8 mouse cellular contexts compared by ENCODE assay signal in the genomic region with DNA sequence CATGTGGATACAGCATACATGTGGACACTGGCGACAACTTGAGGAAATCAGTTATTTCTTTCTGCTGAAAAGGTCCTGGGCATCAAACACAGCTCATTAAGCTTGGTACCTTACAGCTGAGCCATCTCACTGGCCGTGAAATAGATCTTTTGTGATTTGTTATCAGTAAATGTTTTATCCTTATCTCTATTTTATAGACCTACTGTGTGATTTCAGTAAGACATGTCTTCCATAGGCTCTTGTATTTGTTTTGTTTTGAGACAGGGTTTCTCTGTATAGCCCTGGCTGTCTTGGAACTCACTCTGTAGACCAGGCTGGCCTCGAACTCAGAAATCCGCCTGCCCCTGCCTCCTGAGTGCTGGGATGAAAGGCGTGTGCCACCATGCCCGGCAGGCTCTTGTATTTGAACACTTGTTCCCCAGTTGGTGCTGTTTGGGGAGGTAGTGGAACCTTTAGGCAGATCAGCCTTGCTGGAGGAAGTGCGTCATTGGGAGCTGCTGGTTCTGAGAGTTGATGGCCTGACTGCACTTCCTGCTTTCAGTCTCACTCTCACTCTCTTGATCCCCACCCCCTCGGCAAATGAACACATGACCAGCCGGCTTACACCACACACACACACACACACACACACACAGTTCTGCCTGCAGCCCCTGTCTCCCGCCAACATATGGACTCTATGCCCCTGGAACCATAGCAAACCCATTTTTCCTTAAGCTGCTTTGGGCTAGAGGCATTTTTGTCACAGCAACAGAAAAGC. TPM values are rescaled to one million over a fixed set of nuclear protein-coding genes. Genes with fewer than 3 reads are reported as not detected.
A peak's percentile ranks its signal among the peaks of the same experiment; 100 is the strongest.
DNase-seq lines count a peak whose midpoint lies in the region; ATAC-seq and TF ChIP-seq lines count a peak whose summit lies in the region.

No protein-coding gene starts in this region.

- peak overlapping the region; percentile 53 for H3K4me2 ChIP-seq in forebrain, embryonic 14.5 days (ENCODE audit: low read length)
- peak overlapping the region; percentile 64 for H3K4me2 ChIP-seq in hindbrain, postnatal 0 days (ENCODE audit: low read depth, low read length)
- H3K4me2 ChIP-seq in liver, embryonic 15.5 days, result peak overlapping the region; percentile 72
- peak overlapping the region; percentile 60 for H3K4me2 ChIP-seq in neural tube, embryonic 12.5 days (replicated peaks)

- no peak for TF ChIP-seq RAD21 in MEL (IDR thresholded peaks at IDR 0.05; ENCODE audit: low read depth, low read length)

- no peak for TF ChIP-seq CTCF in MEL (IDR thresholded peaks at IDR 0.05 in 2 of 3, conservative IDR thresholded peaks at IDR 0.05 in 1 of 3; ENCODE audit: control insufficient read depth in 1 of 3, insufficient read depth in 1 of 3, low read depth in 2 of 3, low read length in 3 of 3, poor library complexity in 1 of 3, severe bottlenecking in 1 of 3)
- TF ChIP-seq CTCF in hindbrain, postnatal 0 days (IDR thresholded peaks at IDR 0.05; ENCODE audit: low read depth), result no peak

- H3K4me1 ChIP-seq in MEL (ENCODE audit: control insufficient read depth in 1 of 2, insufficient read depth in 2 of 2, low read length in 2 of 2), result peaks cover 9 to 21% of the 10 kb centered on the region in 2 experiments
- peaks cover 3% of the 10 kb centered on the region; the same call in 1 of the 2 replicates for H3K4me1 ChIP-seq in forebrain, embryonic 14.5 days (ENCODE audit: control insufficient read depth, insufficient read depth, low read length)
- no peaks in the 10 kb centered on the region for H3K4me1 ChIP-seq in hindbrain, postnatal 0 days (ENCODE audit: insufficient read depth, low read length)
- H3K4me1 ChIP-seq in liver, embryonic 15.5 days (replicated peaks), result peaks cover 32% of the 10 kb centered on the region
- no peaks in the 10 kb centered on the region for H3K4me1 ChIP-seq in neural tube, embryonic 12.5 days

- peaks cover 0 to 12% of the 10 kb centered on the region in 2 experiments; a peak in 2 of 4 replicates for H3K36me3 ChIP-seq in MEL (ENCODE audit: control insufficient read depth in 1 of 2, insufficient read depth in 2 of 2, low read length in 2 of 2)
- no peaks in the 10 kb centered on the region for H3K36me3 ChIP-seq in forebrain, embryonic 14.5 days (ENCODE audit: control insufficient read depth, insufficient read depth, low read length)
- H3K36me3 ChIP-seq in hindbrain, postnatal 0 days (ENCODE audit: insufficient read depth, low read length), result no peaks in the 10 kb centered on the region
- H3K36me3 ChIP-seq in liver, embryonic 15.5 days (replicated peaks), result no peaks in the 10 kb centered on the region
- no peaks in the 10 kb centered on the region for H3K36me3 ChIP-seq in neural tube, embryonic 12.5 days

- no peak; a peak in 1 of 4 replicates for TF ChIP-seq EP300 in MEL (IDR thresholded peaks at IDR 0.05; ENCODE audit: low read depth in 1 of 2, low read length in 2 of 2)

- peak overlapping the region; percentile 86 for H3K27ac ChIP-seq in MEL (ENCODE audit: control insufficient read depth, low read depth, low read length)
- no peak overlapping the region for H3K27ac ChIP-seq in forebrain, embryonic 14.5 days (ENCODE audit: low read depth, low read length)
- peak overlapping the region; percentile 56; the same call in 1 of the 2 replicates for H3K27ac ChIP-seq in hindbrain, postnatal 0 days
- peak overlapping the region; percentile 58 for H3K27ac ChIP-seq in liver, embryonic 15.5 days (replicated peaks)
- H3K27ac ChIP-seq in neural tube, embryonic 12.5 days, result no peak overlapping the region

- no peaks in the 10 kb centered on the region for H3K9me3 ChIP-seq in MEL (replicated peaks; ENCODE audit: insufficient read depth, low read length)
- no peaks in the 10 kb centered on the region for H3K9me3 ChIP-seq in forebrain, embryonic 14.5 days (replicated peaks; ENCODE audit: control insufficient read depth, low read length)
- H3K9me3 ChIP-seq in hindbrain, postnatal 0 days (ENCODE audit: low read length), result no peaks in the 10 kb centered on the region
- no peaks in the 10 kb centered on the region for H3K9me3 ChIP-seq in liver, embryonic 15.5 days (replicated peaks)
- H3K9me3 ChIP-seq in neural tube, embryonic 12.5 days, result no peaks in the 10 kb centered on the region

- peak overlapping the region; percentile 74 for H3K9ac ChIP-seq in MEL (ENCODE audit: control insufficient read depth, low read depth, low read length, poor library complexity, severe bottlenecking)
- peak overlapping the region; percentile 58 for H3K9ac ChIP-seq in forebrain, embryonic 14.5 days (ENCODE audit: low read length)
- H3K9ac ChIP-seq in hindbrain, postnatal 0 days (replicated peaks; ENCODE audit: low read length), result peak overlapping the region; percentile 45; the same call in 1 of the 2 replicates
- H3K9ac ChIP-seq in liver, embryonic 15.5 days, result no peak overlapping the region
- H3K9ac ChIP-seq in neural tube, embryonic 12.5 days, result no peak overlapping the region

- WGBS in forebrain, embryonic 14.5 days, result 50% methylated on average over 10 of the region's 10 CpGs
- WGBS in hindbrain, postnatal 0 days, result 47% methylated on average over 10 of the region's 10 CpGs
- WGBS in liver, embryonic 15.5 days (ENCODE audit: insufficient replicate concordance), result 31% methylated on average over 10 of the region's 10 CpGs
- 54% methylated on average over 10 of the region's 10 CpGs for WGBS in neural tube, embryonic 12.5 days

- H3K4me3 ChIP-seq in MEL (ENCODE audit: control insufficient read depth in 1 of 2, insufficient read depth in 1 of 2, low read depth in 2 of 2, low read length in 2 of 2), result peak overlapping the region; percentile 64 to 65
- H3K4me3 ChIP-seq in forebrain, embryonic 14.5 days (ENCODE audit: low read depth, low read length), result peak overlapping the region; percentile 37
- H3K4me3 ChIP-seq in hindbrain, postnatal 0 days (ENCODE audit: low read length), result peak overlapping the region; percentile 37
- H3K4me3 ChIP-seq in liver, embryonic 15.5 days (replicated peaks), result peak overlapping the region; percentile 48
- no peak overlapping the region for H3K4me3 ChIP-seq in neural tube, embryonic 12.5 days

- TF ChIP-seq POLR2A in MEL (IDR thresholded peaks at IDR 0.05; ENCODE audit: control insufficient read depth in 1 of 2, insufficient read depth in 1 of 2, low read depth in 1 of 2, low read length in 2 of 2, poor library complexity in 1 of 2), result peak in 1 of 2 experiments; percentile 70; a peak in 2 of 4 replicates

- peak; percentile 95 for DNase-seq in CD4-positive, CD25-positive, alpha-beta regulatory T cell, adult 2 months (ENCODE audit: low read depth, low spot score)
- DNase-seq in MEL (ENCODE audit: low read depth, low spot score), result peak; percentile 97
- peak; percentile 56 for DNase-seq in forebrain, embryonic 14.5 days (ENCODE audit: low spot score)
- peak; percentile 71 for DNase-seq in hindbrain, postnatal 0 days (ENCODE audit: low spot score)
- DNase-seq in urinary bladder, postnatal 14 days (ENCODE audit: low spot score), result no peak
- DNase-seq in frontal cortex, postnatal 25 days (ENCODE audit: low spot score in 2 of 2), result no peak

- H3K79me2 ChIP-seq in MEL (ENCODE audit: control insufficient read depth, insufficient read depth, low read length, poor library complexity), result no peaks in the 10 kb centered on the region

- ATAC-seq in forebrain, embryonic 14.5 days, result peak; percentile 63
- ATAC-seq in hindbrain, postnatal 0 days, result peak; percentile 76
- peak; percentile 58 for ATAC-seq in liver, embryonic 15.5 days (ENCODE audit: insufficient read depth)
- peak; percentile 63 for ATAC-seq in neural tube, embryonic 12.5 days (ENCODE audit: low FRiP score, low read depth)

- no peaks in the 10 kb centered on the region for H3K27me3 ChIP-seq in MEL (ENCODE audit: control insufficient read depth in 1 of 2, insufficient read depth in 2 of 2, low read length in 2 of 2)
- no peaks in the 10 kb centered on the region for H3K27me3 ChIP-seq in forebrain, embryonic 14.5 days (replicated peaks; ENCODE audit: control insufficient read depth, insufficient read depth, low read length)
- H3K27me3 ChIP-seq in hindbrain, postnatal 0 days (ENCODE audit: insufficient read depth, low read length), result no peaks in the 10 kb centered on the region
- no peaks in the 10 kb centered on the region for H3K27me3 ChIP-seq in liver, embryonic 15.5 days
- no peaks in the 10 kb centered on the region for H3K27me3 ChIP-seq in neural tube, embryonic 12.5 days (replicated peaks)

RNA-seq across cellular contexts. Expression of gene Rack1, which starts 12.5 kb away (rescaled TPM):
- total RNA-seq in MEL (2012; rRNA removed), result 5,378 and 5,815 TPM in 2 replicates
- polyA plus RNA-seq in MEL (2012; ENCODE audit: insufficient read depth in 1 of 2, insufficient read length in 2 of 2, low read depth in 1 of 2, low replicate concordance in 2 of 2, missing spikeins in 1 of 2), result 1,000 to 10,000 TPM in 1 of 2 experiments, 100 to 1,000 TPM in 1; 376 to 4,421 TPM
- 553 and 718 TPM in 2 replicates for polyA plus RNA-seq in forebrain, embryonic 14.5 days (2014; fragmentation: Nextera tagmentation; extraction: Ambion mirVana)
- 897 and 958 TPM in 2 replicates for total RNA-seq in hindbrain, postnatal 0 days (2014; rRNA removed)
- polyA plus RNA-seq in hindbrain, postnatal 0 days (2015; fragmentation: Nextera tagmentation; extraction: Ambion mirVana), result 324 and 342 TPM in 2 replicates
- 438 and 439 TPM in 2 replicates for polyA plus RNA-seq in liver, embryonic 15.5 days (2015; fragmentation: Nextera tagmentation; extraction: Ambion mirVana)
- polyA plus RNA-seq in neural tube, embryonic 12.5 days (2016; fragmentation: Nextera tagmentation; extraction: Ambion mirVana), result 432 and 466 TPM in 2 replicates

RNA-seq across cellular contexts. Expression of gene Trim41, which starts 29.5 kb away (rescaled TPM):
- 31.6 and 37.0 TPM in 2 replicates for total RNA-seq in MEL (2012; rRNA removed)
- 10 to 100 TPM; 56.4 to 76.3 TPM for polyA plus RNA-seq in MEL (2012; ENCODE audit: insufficient read depth in 1 of 2, insufficient read length in 2 of 2, low read depth in 1 of 2, low replicate concordance in 2 of 2, missing spikeins in 1 of 2)
- 3.2 and 4.0 TPM in 2 replicates for polyA plus RNA-seq in forebrain, embryonic 14.5 days (2014; fragmentation: Nextera tagmentation; extraction: Ambion mirVana)
- 42.1 and 43.3 TPM in 2 replicates for total RNA-seq in hindbrain, postnatal 0 days (2014; rRNA removed)
- 5.5 and 7.1 TPM in 2 replicates for polyA plus RNA-seq in hindbrain, postnatal 0 days (2015; fragmentation: Nextera tagmentation; extraction: Ambion mirVana)
- 2.0 and 2.3 TPM in 2 replicates for polyA plus RNA-seq in liver, embryonic 15.5 days (2015; fragmentation: Nextera tagmentation; extraction: Ambion mirVana)
- 6.4 and 7.6 TPM in 2 replicates for polyA plus RNA-seq in neural tube, embryonic 12.5 days (2016; fragmentation: Nextera tagmentation; extraction: Ambion mirVana)

RNA-seq across cellular contexts. Expression of gene Trim7, which starts 38.3 kb away (rescaled TPM):
- total RNA-seq in MEL (2012; rRNA removed), result 0.72 and 0.81 TPM in 2 replicates
- 1 to 10 TPM in 1 of 2 experiments, not detected in 1; 1.3 TPM for polyA plus RNA-seq in MEL (2012; ENCODE audit: insufficient read depth in 1 of 2, insufficient read length in 2 of 2, low read depth in 1 of 2, low replicate concordance in 2 of 2, missing spikeins in 1 of 2)
- polyA plus RNA-seq in forebrain, embryonic 14.5 days (2014; fragmentation: Nextera tagmentation; extraction: Ambion mirVana), result 0.61 and 1.3 TPM in 2 replicates
- 4.0 and 7.7 TPM in 2 replicates for total RNA-seq in hindbrain, postnatal 0 days (2014; rRNA removed)
- polyA plus RNA-seq in hindbrain, postnatal 0 days (2015; fragmentation: Nextera tagmentation; extraction: Ambion mirVana), result 3.7 TPM in 2 replicates
- polyA plus RNA-seq in liver, embryonic 15.5 days (2015; fragmentation: Nextera tagmentation; extraction: Ambion mirVana), result 0.09 and 0.21 TPM in 2 replicates
- polyA plus RNA-seq in neural tube, embryonic 12.5 days (2016; fragmentation: Nextera tagmentation; extraction: Ambion mirVana), result 0.68 and 1.8 TPM in 2 replicates

RNA-seq across cellular contexts. Expression of gene Gm12184, which starts 38.8 kb away (rescaled TPM):
- 7.1 and 10.9 TPM in 2 replicates for total RNA-seq in MEL (2012; rRNA removed)
- polyA plus RNA-seq in MEL (2012; ENCODE audit: insufficient read depth in 1 of 2, insufficient read length in 2 of 2, low read depth in 1 of 2, low replicate concordance in 2 of 2, missing spikeins in 1 of 2), result 10 to 100 TPM in 1 of 2 experiments, not detected in 1; 15.3 TPM
- 3.5 and 3.6 TPM in 2 replicates for polyA plus RNA-seq in forebrain, embryonic 14.5 days (2014; fragmentation: Nextera tagmentation; extraction: Ambion mirVana)
- total RNA-seq in hindbrain, postnatal 0 days (2014; rRNA removed), result 20.1 and 26.4 TPM in 2 replicates
- polyA plus RNA-seq in hindbrain, postnatal 0 days (2015; fragmentation: Nextera tagmentation; extraction: Ambion mirVana), result 5.7 and 6.0 TPM in 2 replicates
- 1.4 and 2.1 TPM in 2 replicates for polyA plus RNA-seq in liver, embryonic 15.5 days (2015; fragmentation: Nextera tagmentation; extraction: Ambion mirVana)
- polyA plus RNA-seq in neural tube, embryonic 12.5 days (2016; fragmentation: Nextera tagmentation; extraction: Ambion mirVana), result 13.8 and 14.9 TPM in 2 replicates

Comparison
In these comparisons a context has a peak if more than half of its experiments do, and no peak if none do; other contexts are left out.
1. DNase-seq: peak in CD4-positive, CD25-positive, alpha-beta regulatory T cell, adult 2 months (single experiment), MEL (single experiment), forebrain, embryonic 14.5 days (single experiment) and hindbrain, postnatal 0 days (single experiment); none in urinary bladder, postnatal 14 days (single experiment) and frontal cortex, postnatal 25 days (0 of 2).
2. H3K27ac ChIP-seq: peak in MEL (single experiment), hindbrain, postnatal 0 days (single experiment) and liver, embryonic 15.5 days (single experiment); none in forebrain, embryonic 14.5 days (single experiment) and neural tube, embryonic 12.5 days (single experiment).
3. H3K9ac ChIP-seq: peak in MEL (single experiment), forebrain, embryonic 14.5 days (single experiment) and hindbrain, postnatal 0 days (single experiment); none in liver, embryonic 15.5 days (single experiment) and neural tube, embryonic 12.5 days (single experiment).
4. Peak in every context shown above with its lines, with median percentiles within 50 percentile points of each other: ATAC-seq and H3K4me2 ChIP-seq.